ENCODE assay signal across 29 mouse cellular contexts in genomic region chr15:12236961-12237360, GRCm38 (mm10). TPM values are rescaled to one million over a fixed set of nuclear protein-coding genes. Genes with fewer than 3 reads are reported as not detected.
DNase-seq lines count a peak whose midpoint lies in the region; ATAC-seq and TF ChIP-seq lines count a peak whose summit lies in the region.
"Had no signal": no experiment of that assay in that cellular context is flagged by ENCODE, and none has a peak within 500 bp of the region (broad histone marks: within the 10 kb centered on the region; RNA-seq: fewer than 3 reads in every experiment).

No protein-coding gene starts in this region.

- no peak overlapping the region for H3K4me3 ChIP-seq in heart, adult 2 months
- H3K4me3 ChIP-seq in heart, postnatal 0 days (ENCODE audit: low read depth, low read length), result no peak overlapping the region
- H3K4me3 ChIP-seq in megakaryocyte, embryonic 14.5 days (replicated peaks), result peak overlapping the region; percentile 44
- H3K4me3 ChIP-seq in left cerebral cortex, adult 2 months, result no peak overlapping the region
- H3K4me3 ChIP-seq: embryonic facial prominence, embryonic 10.5 days; embryonic facial prominence, embryonic 15.5 days; forebrain, embryonic 12.5 days; hindbrain, embryonic 13.5 days; limb, embryonic 12.5 days; liver, embryonic 15.5 days; midbrain, embryonic 12.5 days; neural tube, embryonic 13.5 days had no signal

- H3K4me1 ChIP-seq in heart, adult 2 months (ENCODE audit: control insufficient read depth, insufficient read depth, low read length), result peaks cover 3% of the 10 kb centered on the region
- 0 out of 2 replicates have a peak, but pooled peaks cover 5% of the 10 kb centered on the region for H3K4me1 ChIP-seq in heart, postnatal 0 days (ENCODE audit: control insufficient read depth, insufficient read depth)
- peaks cover 99% of the 10 kb centered on the region for H3K4me1 ChIP-seq in megakaryocyte, embryonic 14.5 days
- H3K4me1 ChIP-seq: forebrain, embryonic 12.5 days; midbrain, embryonic 12.5 days had no signal

- peaks cover 3% of the 10 kb centered on the region for H3K36me3 ChIP-seq in heart, adult 2 months (ENCODE audit: control insufficient read depth, insufficient read depth, low read length)
- peaks cover 70% of the 10 kb centered on the region for H3K36me3 ChIP-seq in heart, postnatal 0 days (replicated peaks; ENCODE audit: control insufficient read depth, insufficient read depth, low read length)
- H3K36me3 ChIP-seq in megakaryocyte, embryonic 14.5 days (replicated peaks; ENCODE audit: low read length), result peaks cover 92% of the 10 kb centered on the region

- intact Hi-C loops in heart, adult 2 months (cut with DNase I), result no loop called here
- intact Hi-C loops in heart, postnatal 14 days (cut with DNase I), result no loop called here
- intact Hi-C loops in left cerebral cortex, adult 2 months (cut with DNase I), result no loop called here

- no peak for TF ChIP-seq EP300 in heart, adult 2 months (IDR thresholded peaks at IDR 0.05; ENCODE audit: insufficient read depth, low read depth, low read length)
- TF ChIP-seq EP300 in heart, postnatal 0 days (IDR thresholded peaks at IDR 0.05; ENCODE audit: low read depth), result no peak

- ATAC-seq in heart, postnatal 0 days (ENCODE audit: insufficient read depth, low read depth), result no peak
- no peak for ATAC-seq in megakaryocyte, adult 5-6 weeks (ENCODE audit: poor library complexity, severe bottlenecking)
- peak; percentile 60 for ATAC-seq in megakaryocyte progenitor cell, adult 5-6 weeks (replicated peaks; ENCODE audit: poor library complexity)
- ATAC-seq: forebrain, postnatal 0 days; intestine, embryonic 16.5 days; lung, postnatal 0 days had no signal

- no peak overlapping the region for H3K9ac ChIP-seq in heart, adult 2 months (ENCODE audit: low read depth, low read length)
- H3K9ac ChIP-seq in heart, postnatal 0 days (replicated peaks; ENCODE audit: low read depth, low read length), result no peak overlapping the region
- H3K9ac ChIP-seq: embryonic facial prominence, embryonic 15.5 days; forebrain, embryonic 12.5 days; forebrain, postnatal 0 days; hindbrain, embryonic 13.5 days; limb, embryonic 12.5 days; liver, embryonic 15.5 days; midbrain, embryonic 12.5 days; neural tube, embryonic 13.5 days had no signal

- H3K9me3 ChIP-seq in heart, postnatal 0 days (replicated peaks; ENCODE audit: control insufficient read depth, low read length), result no peaks in the 10 kb centered on the region
- no peaks in the 10 kb centered on the region for H3K9me3 ChIP-seq in megakaryocyte, embryonic 14.5 days
- H3K9me3 ChIP-seq: embryonic facial prominence, embryonic 10.5 days; embryonic facial prominence, embryonic 15.5 days; forebrain, embryonic 12.5 days; G1E; hindbrain, embryonic 13.5 days; limb, embryonic 12.5 days; liver, embryonic 15.5 days; midbrain, embryonic 12.5 days; neural tube, embryonic 13.5 days had no signal

- DNase-seq in heart, adult 2 months, result no peak
- no peak for DNase-seq in heart, adult 18-20 months
- no peak for DNase-seq in heart, postnatal 0 days (ENCODE audit: low spot score)
- no peak for DNase-seq in heart, postnatal 14 days
- DNase-seq in left cerebral cortex, adult 2 months (ENCODE audit: extremely low spot score in 1 of 2, low spot score in 2 of 2), result no peak
- DNase-seq: cerebellum, adult 18-20 months; cerebellum, postnatal 10 days; forebrain, postnatal 0 days; gastrocnemius, postnatal 25 days; heart, postnatal 4 days; kidney, adult 8-10 months; kidney, postnatal 10 days; lung, postnatal 4 days; thymus, adult 2 months; thymus, postnatal 36 days had no signal

- no peaks in the 10 kb centered on the region for H3K27me3 ChIP-seq in heart, adult 2 months (ENCODE audit: control insufficient read depth, insufficient read depth, low read length)
- no peaks in the 10 kb centered on the region for H3K27me3 ChIP-seq in heart, postnatal 0 days (ENCODE audit: control insufficient read depth, insufficient read depth, low read length)
- H3K27me3 ChIP-seq in megakaryocyte, embryonic 14.5 days (replicated peaks), result no peaks in the 10 kb centered on the region
- H3K27me3 ChIP-seq: embryonic facial prominence, embryonic 15.5 days; forebrain, embryonic 12.5 days; hindbrain, embryonic 13.5 days; limb, embryonic 12.5 days; liver, embryonic 15.5 days; midbrain, embryonic 12.5 days; neural tube, embryonic 13.5 days had no signal

- peak overlapping the region; percentile 31 for H3K27ac ChIP-seq in heart, adult 2 months
- peak overlapping the region; percentile 0; the same call in 1 of the 2 replicates for H3K27ac ChIP-seq in heart, postnatal 0 days (ENCODE audit: low read depth)
- H3K27ac ChIP-seq in left cerebral cortex, adult 2 months, result no peak overlapping the region
- H3K27ac ChIP-seq: embryonic facial prominence, embryonic 10.5 days; embryonic facial prominence, embryonic 15.5 days; forebrain, embryonic 12.5 days; hindbrain, embryonic 13.5 days; limb, embryonic 12.5 days; liver, embryonic 15.5 days; midbrain, embryonic 12.5 days; neural tube, embryonic 13.5 days had no signal

- H3K79me2 ChIP-seq in heart, adult 2 months (replicated peaks; ENCODE audit: control insufficient read depth, insufficient read depth, low read length), result no peaks in the 10 kb centered on the region

- no peak for TF ChIP-seq POLR2A in heart, adult 2 months (IDR thresholded peaks at IDR 0.05; ENCODE audit: insufficient read depth, low read depth, low read length)

- 58% methylated on average over 2 of the region's 2 CpGs for WGBS in heart, adult 2 months
- 58% methylated on average over 2 of the region's 2 CpGs for WGBS in heart, postnatal 0 days

- TF ChIP-seq CTCF in heart, adult 2 months (IDR thresholded peaks at IDR 0.05), result no peak
- no peak for TF ChIP-seq CTCF in heart, postnatal 0 days (IDR thresholded peaks at IDR 0.05; ENCODE audit: low read depth)
- no peak for TF ChIP-seq CTCF in left cerebral cortex, adult 2 months (IDR thresholded peaks at IDR 0.05)

- H3K4me2 ChIP-seq in heart, postnatal 0 days (ENCODE audit: low read depth, low read length), result no peak overlapping the region
- H3K4me2 ChIP-seq: embryonic facial prominence, embryonic 15.5 days; forebrain, embryonic 12.5 days; hindbrain, embryonic 13.5 days; limb, embryonic 12.5 days; liver, embryonic 15.5 days; midbrain, embryonic 12.5 days; neural tube, embryonic 13.5 days had no signal

RNA-seq across cellular contexts. Expression of gene Mtmr12, which starts 32.1 kb away (rescaled TPM):
- total RNA-seq in heart, adult 2 months (2021), result 1 to 10 TPM; 8.8 to 9.2 TPM
- 7.4 and 9.7 TPM in 2 replicates for polyA plus RNA-seq in heart, adult 2 months (2012; rRNA removed)
- 10 to 100 TPM in 1 of 2 experiments, 1 to 10 TPM in 1; 9.9 to 10.7 TPM for total RNA-seq in heart, adult 18-20 months (2021)
- total RNA-seq in heart, postnatal 0 days (2014; rRNA removed; ENCODE audit: low replicate concordance), result 9.8 and 19.2 TPM in 2 replicates
- polyA plus RNA-seq in heart, postnatal 0 days (2015; fragmentation: Nextera tagmentation; extraction: Ambion mirVana), result 4.9 and 5.4 TPM in 2 replicates
- total RNA-seq in heart, postnatal 14 days (2021), result 10 to 100 TPM; 12.7 to 13.1 TPM
- 4.4 and 4.6 TPM in 2 replicates for polyA plus RNA-seq in megakaryocyte, embryonic 14.5 days (2012; ENCODE audit: insufficient read depth, low replicate concordance)
- 16.1 and 17.4 TPM in 2 replicates for total RNA-seq in megakaryocyte, adult 5-6 weeks (2015)
- total RNA-seq in megakaryocyte, adult 5-6 weeks (2017), result 20.6 and 23.3 TPM in 2 replicates
- total RNA-seq in megakaryocyte progenitor cell, adult 5-6 weeks (2015), result 12.0 and 12.8 TPM in 2 replicates
- total RNA-seq in megakaryocyte progenitor cell, adult 5-6 weeks (2017), result 12.1 and 13.5 TPM in 2 replicates
- 10 to 100 TPM; 54.9 to 55.6 TPM for total RNA-seq in left cerebral cortex, adult 2 months (2021)
